Mouse (Mus musculus) lung, embryonic 16.5 days (tissue): Measurements from ENCODE around the gene Psme2. TPM values are rescaled to one million over a fixed set of nuclear protein-coding genes. Genes with fewer than 3 reads are reported as not detected.

Experiments used
- ATAC-seq: fragments of 200-750 bp; cut with Nextera tagmentation; 2 replicates; pipeline ENCODE4 v1.8.0; 2017; ENCODE audit warnings: low read depth, mild to moderate bottlenecking, moderate library complexity
- H3K27ac ChIP-seq: fragments of 300-500 bp; sonication (generic); 2 replicates; pipeline ENCODE4 v1.5.1; 2014; ENCODE audit warnings: mild to moderate bottlenecking, control low read depth, low read length
- H3K27me3 ChIP-seq: fragments of 300-500 bp; sonication (generic); 2 replicates; pipeline ENCODE4 v1.6.1; 2014; ENCODE audit warnings: low read depth, low read length, mixed read lengths; ENCODE audit not compliant: control insufficient read depth, insufficient read depth
- H3K36me3 ChIP-seq: fragments of 300-500 bp; sonication (generic); 2 replicates; pipeline ENCODE4 v1.6.1; 2014; ENCODE audit warnings: low read length; ENCODE audit not compliant: control insufficient read depth, insufficient read depth
- H3K4me1 ChIP-seq: fragments of 300-500 bp; sonication (generic); replicated peaks from 2 replicates; pipeline ENCODE4 v1.6.1; 2014; ENCODE audit warnings: low read length, mixed read lengths; ENCODE audit not compliant: control insufficient read depth, insufficient read depth
- H3K4me2 ChIP-seq: fragments of 300-500 bp; sonication (generic); 2 replicates; pipeline ENCODE4 v1.6.1; 2014; ENCODE audit warnings: low read depth, low read length, control low read depth
- H3K4me3 ChIP-seq: fragments of 300-500 bp; sonication (generic); 2 replicates; pipeline ENCODE4 v1.5.1; 2014; ENCODE audit warnings: mild to moderate bottlenecking, low read length, control low read depth
- H3K9ac ChIP-seq: fragments of 300-500 bp; sonication (generic); 2 replicates; pipeline ENCODE4 v1.6.1; 2014; ENCODE audit warnings: low read length, control low read depth
- H3K9me3 ChIP-seq: fragments of 300-500 bp; sonication (generic); 2 replicates; pipeline ENCODE4 v1.6.1; 2016; ENCODE audit warnings: low read length; ENCODE audit not compliant: control insufficient read depth
- whole genome bisulfite sequencing: fragments of 180-500 bp; shearing (Covaris S2); extraction: QIAGEN DNeasy Blood & Tissue Kit; methylation state at CpG from one replicate; pipeline ENCODE4 v1.1.7; 2014; 5-methylcytosine and 5-hydroxymethylcytosine counted together
- polyA plus RNA-seq: library from polyadenylated mRNA; unstranded; fragments of >200 nt; fragmentation: Nextera tagmentation; extraction: Ambion mirVana; gene quantifications from 2 replicates; pipeline ENCODE4 v1.2.1, GENCODE M21; 2015

Gene Psme2
- polyA plus RNA-seq, 1 experiment from 2014 or later = 250 TPM

- H3K27me3 ChIP-seq = no peaks in the 10 kb centered on the region; the same call in 1 of the 2 replicates
- no peak within 1 kb of the TSS for H3K27ac ChIP-seq
- H3K4me3 ChIP-seq = peak within 1 kb of the TSS; percentile 64
- H3K9me3 ChIP-seq = no peaks in the 10 kb centered on the region
- peaks cover 11% of the 10 kb centered on the region for H3K36me3 ChIP-seq
- ATAC-seq = peak; percentile 80
- peak within 1 kb of the TSS; percentile 78 for H3K9ac ChIP-seq
- peak within 1 kb of the TSS; percentile 83 for H3K4me2 ChIP-seq
- H3K4me1 ChIP-seq = peaks cover 10% of the 10 kb centered on the region
- whole genome bisulfite sequencing = 4% methylated on average over 42 of the region's 43 CpGs
Measured at GRCm38 (mm10) chr14:55584702-55585565, 6.0 kb downstream of the Psme2 start, which contains the start of gene Emc9. Gene Emc9 (minus strand): TSS chr14:55585302.

GRCm38 (mm10) chr14:55584303-55584701 lies 6.6 kb downstream of the Psme2 start:
- H3K27me3 ChIP-seq = no peaks in the 10 kb centered on the region; the same call in 1 of the 2 replicates
- WGBS = 31% methylated on average over 5 of the region's 5 CpGs
- peaks cover 7% of the 10 kb centered on the region for H3K4me1 ChIP-seq
- peak overlapping the region; percentile 83 for H3K4me2 ChIP-seq
- H3K9me3 ChIP-seq = no peaks in the 10 kb centered on the region
- peak overlapping the region; percentile 78 for H3K9ac ChIP-seq
- no peak overlapping the region for H3K27ac ChIP-seq
- no peak for ATAC-seq
- H3K4me3 ChIP-seq = peak overlapping the region; percentile 64
- H3K36me3 ChIP-seq = peaks cover 11% of the 10 kb centered on the region

GRCm38 (mm10) chr14:55581981-55582681 lies 8.8 kb downstream of the Psme2 start:
- H3K9me3 ChIP-seq = no peaks in the 10 kb centered on the region
- H3K27me3 ChIP-seq = no peaks in the 10 kb centered on the region; the same call in 1 of the 2 replicates
- H3K4me2 ChIP-seq = no peak overlapping the region
- H3K9ac ChIP-seq = no peak overlapping the region
- ATAC-seq = no peak
- no peak overlapping the region for H3K4me3 ChIP-seq
- H3K4me1 ChIP-seq = peaks cover 14% of the 10 kb centered on the region
- 74% methylated on average over 9 of the region's 9 CpGs for WGBS
- H3K36me3 ChIP-seq = peaks cover 6% of the 10 kb centered on the region; the same call in 1 of the 2 replicates
- no peak overlapping the region for H3K27ac ChIP-seq

- Histone ChIP-seq H3K4me3 (no peak overlapping the region), H3K36me3 (peaks cover 6% of the 10 kb centered on the region; the same call in 1 of the 2 replicates), H3K27me3 (no peaks in the 10 kb centered on the region; the same call in 1 of the 2 replicates), H3K9me3 (no peaks in the 10 kb centered on the region), H3K9ac (no peak overlapping the region), H3K4me2 (no peak overlapping the region), H3K27ac (no peak overlapping the region), H3K4me1 (peaks cover 18% of the 10 kb centered on the region)
- 90% methylated on average over 16 of the region's 16 CpGs for WGBS
- ATAC-seq = no peak
Measured at GRCm38 (mm10) chr14:55580731-55581130, 10.2 kb downstream of the Psme2 start.

GRCm38 (mm10) chr14:55579511-55580496 lies 11.1 kb downstream of the Psme2 start:
- Histone ChIP-seq H3K9me3 (no peaks in the 10 kb centered on the region), H3K27me3 (no peaks in the 10 kb centered on the region; the same call in 1 of the 2 replicates), H3K4me2 (no peak overlapping the region), H3K27ac (no peak overlapping the region), H3K4me1 (peaks cover 16% of the 10 kb centered on the region), H3K36me3 (peaks cover 6% of the 10 kb centered on the region; the same call in 1 of the 2 replicates), H3K9ac (no peak overlapping the region), H3K4me3 (no peak overlapping the region)
- no peak for ATAC-seq
- WGBS = 83% methylated on average over 23 of the region's 23 CpGs

GRCm38 (mm10) chr14:55578668-55579269 lies 12.1 kb downstream of the Psme2 start:
- Histone ChIP-seq H3K9ac (peak overlapping the region; percentile 97), H3K9me3 (no peaks in the 10 kb centered on the region), H3K36me3 (peaks cover 6% of the 10 kb centered on the region; the same call in 1 of the 2 replicates), H3K27me3 (no peaks in the 10 kb centered on the region), H3K4me2 (peak overlapping the region; percentile 75), H3K4me3 (peak overlapping the region; percentile 95), H3K27ac (peak overlapping the region; percentile 94), H3K4me1 (peaks cover 16% of the 10 kb centered on the region)
- 22% methylated on average over 6 of the region's 6 CpGs for WGBS
- peak; percentile 42 for ATAC-seq

- peak; percentile 95 for ATAC-seq
- H3K27me3 ChIP-seq = no peaks in the 10 kb centered on the region
- H3K4me1 ChIP-seq = peaks cover 16% of the 10 kb centered on the region
- H3K4me3 ChIP-seq = peak within 1 kb of the TSS; percentile 95
- peak within 1 kb of the TSS; percentile 94 for H3K27ac ChIP-seq
- no peaks in the 10 kb centered on the region for H3K9me3 ChIP-seq
- H3K9ac ChIP-seq = peak within 1 kb of the TSS; percentile 97
- WGBS = under 1% methylated on average over 31 of the region's 32 CpGs
- peaks cover 6% of the 10 kb centered on the region; the same call in 1 of the 2 replicates for H3K36me3 ChIP-seq
- peak within 1 kb of the TSS; percentile 75 for H3K4me2 ChIP-seq
Measured at GRCm38 (mm10) chr14:55577871-55578667, 12.8 kb downstream of the Psme2 start, which contains the start of gene Psme1. Gene Psme1 (plus strand): TSS chr14:55578123.
